In the genomic region with DNA sequence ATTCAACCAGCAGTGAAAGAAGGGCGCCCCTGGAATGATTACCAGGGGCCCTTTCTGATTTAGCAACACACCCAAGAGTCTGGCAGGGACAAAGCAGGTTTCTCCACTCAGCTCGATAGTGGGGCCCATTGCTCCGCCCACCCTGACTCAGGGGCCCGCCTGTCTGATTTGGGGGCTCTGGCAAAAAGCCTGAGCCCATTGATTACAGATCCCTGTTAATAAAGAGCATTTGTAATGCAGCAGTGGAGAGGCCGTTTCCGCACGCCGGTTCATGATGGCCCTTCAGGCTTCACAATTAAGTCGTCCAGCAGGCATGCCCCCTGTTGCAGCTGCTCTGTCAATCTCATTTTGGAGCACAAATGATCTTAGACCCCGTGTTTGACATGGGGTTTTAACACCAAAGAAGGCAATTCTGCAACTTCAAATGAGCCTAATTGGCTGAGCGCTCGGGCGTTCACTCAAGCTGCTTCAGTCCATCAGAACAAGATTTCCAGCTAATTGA, we compare ENCODE assay signal across 9 mouse cellular contexts.
DNase-seq lines count a peak whose midpoint lies in the region; ATAC-seq and TF ChIP-seq lines count a peak whose summit lies in the region.
"Had no signal": no experiment of that assay in that cellular context is flagged by ENCODE, and none has a peak within 500 bp of the region (broad histone marks: within the 10 kb centered on the region; RNA-seq: fewer than 3 reads in every experiment).

No protein-coding gene starts in this region.

- H3K36me3 ChIP-seq in heart, postnatal 0 days (replicated peaks; ENCODE audit: control insufficient read depth, insufficient read depth, low read length), result no peaks in the 10 kb centered on the region
- H3K36me3 ChIP-seq in hindbrain, embryonic 14.5 days (replicated peaks; ENCODE audit: control insufficient read depth, insufficient read depth), result no peaks in the 10 kb centered on the region

- no peaks in the 10 kb centered on the region for H3K27me3 ChIP-seq in heart, postnatal 0 days (ENCODE audit: control insufficient read depth, insufficient read depth, low read length)
- peaks cover 16% of the 10 kb centered on the region for H3K27me3 ChIP-seq in hindbrain, embryonic 14.5 days (ENCODE audit: control insufficient read depth, insufficient read depth, low read length)

- H3K4me3 ChIP-seq in heart, postnatal 0 days (ENCODE audit: low read depth, low read length), result no peak overlapping the region
- peak overlapping the region; percentile 24 for H3K4me3 ChIP-seq in hindbrain, embryonic 14.5 days (replicated peaks; ENCODE audit: low read length)

- DNase-seq in heart, postnatal 0 days (ENCODE audit: low spot score), result no peak
- no peak for DNase-seq in heart, postnatal 36 days
- peak; percentile 54 for DNase-seq in embryo, embryonic 9.5 days (ENCODE audit: extremely low spot score)
- peak; percentile 58 for DNase-seq in hindbrain, embryonic 14.5 days (ENCODE audit: low spot score)
- peak; percentile 54 for DNase-seq in neural tube, embryonic 10.5 days (ENCODE audit: extremely low spot score, low spot score)
- DNase-seq in cerebellum, adult 11 months, result no peak
- DNase-seq in ovary, postnatal 36 days (ENCODE audit: low spot score), result no peak
- no peak for DNase-seq in Muller cell, postnatal 12 days (ENCODE audit: inconsistent ontology term)
- DNase-seq: gastrocnemius, postnatal 25 days had no signal

- intact Hi-C loops in heart, postnatal 36 days (cut with DNase I), result no loop called here

- TF ChIP-seq EP300 in heart, postnatal 0 days (IDR thresholded peaks at IDR 0.05; ENCODE audit: low read depth), result no peak

- no peak overlapping the region for H3K9ac ChIP-seq in heart, postnatal 0 days (replicated peaks; ENCODE audit: low read depth, low read length)
- peak overlapping the region; percentile 22; the same call in 1 of the 2 replicates for H3K9ac ChIP-seq in hindbrain, embryonic 14.5 days

- H3K27ac ChIP-seq in heart, postnatal 0 days (ENCODE audit: low read depth), result no peak overlapping the region
- no peak overlapping the region for H3K27ac ChIP-seq in hindbrain, embryonic 14.5 days

- ATAC-seq in heart, postnatal 0 days (ENCODE audit: insufficient read depth, low read depth), result no peak
- peak; percentile 93 for ATAC-seq in hindbrain, embryonic 14.5 days (ENCODE audit: low FRiP score)

- no peaks in the 10 kb centered on the region for H3K4me1 ChIP-seq in heart, postnatal 0 days (ENCODE audit: control insufficient read depth, insufficient read depth)
- peaks cover 7% of the 10 kb centered on the region; the same call in 1 of the 2 replicates for H3K4me1 ChIP-seq in hindbrain, embryonic 14.5 days (replicated peaks; ENCODE audit: control insufficient read depth, insufficient read depth, low read length)

- H3K4me2 ChIP-seq in heart, postnatal 0 days (ENCODE audit: low read depth, low read length), result 0 out of 2 replicates have a peak overlapping the region, but pooled peaks have one; percentile 9
- peak overlapping the region; percentile 61 for H3K4me2 ChIP-seq in hindbrain, embryonic 14.5 days (replicated peaks)

- TF ChIP-seq CTCF in heart, postnatal 0 days (IDR thresholded peaks at IDR 0.05; ENCODE audit: low read depth), result no peak

- 57% methylated on average over 13 of the region's 13 CpGs for WGBS in heart, postnatal 0 days
- WGBS in hindbrain, embryonic 14.5 days, result 5% methylated on average over 13 of the region's 13 CpGs

- no peaks in the 10 kb centered on the region for H3K9me3 ChIP-seq in heart, postnatal 0 days (replicated peaks; ENCODE audit: control insufficient read depth, low read length)
- H3K9me3 ChIP-seq in hindbrain, embryonic 14.5 days (ENCODE audit: control insufficient read depth, low read length), result no peaks in the 10 kb centered on the region

Comparison
In these comparisons a context has a peak if more than half of its experiments do, and no peak if none do; other contexts are left out.
1. DNase-seq: peak in embryo, embryonic 9.5 days (single experiment), hindbrain, embryonic 14.5 days (single experiment) and neural tube, embryonic 10.5 days (single experiment); none in heart, postnatal 0 days (single experiment), heart, postnatal 36 days (0 of 2), cerebellum, adult 11 months (single experiment), ovary, postnatal 36 days (single experiment) and Muller cell, postnatal 12 days (single experiment).